ENCODE assay signal across 22 mouse cellular contexts in genomic region chr4:114937459-114938047, GRCm38 (mm10). TPM values are rescaled to one million over a fixed set of nuclear protein-coding genes. Genes with fewer than 3 reads are reported as not detected.
DNase-seq lines count a peak whose midpoint lies in the region; ATAC-seq and TF ChIP-seq lines count a peak whose summit lies in the region.
"Had no signal": no experiment of that assay in that cellular context is flagged by ENCODE, and none has a peak within 500 bp of the region (broad histone marks: within the 10 kb centered on the region; RNA-seq: fewer than 3 reads in every experiment).

No protein-coding gene starts in this region.

- H3K9ac ChIP-seq in midbrain, embryonic 13.5 days (replicated peaks) = no peak overlapping the region
- H3K9ac ChIP-seq in midbrain, embryonic 15.5 days = no peak overlapping the region
- H3K9ac ChIP-seq in liver, postnatal 0 days (replicated peaks) = no peak overlapping the region
- H3K9ac ChIP-seq: neural tube, embryonic 13.5 days had no signal

- peaks cover 5% of the 10 kb centered on the region; the same call in 1 of the 2 replicates for H3K27me3 ChIP-seq in midbrain, embryonic 13.5 days
- H3K27me3 ChIP-seq in midbrain, embryonic 15.5 days (replicated peaks) = 0 out of 2 replicates have a peak, but pooled peaks cover 3% of the 10 kb centered on the region
- H3K27me3 ChIP-seq in liver, postnatal 0 days (ENCODE audit: insufficient read depth, low read length) = no peaks in the 10 kb centered on the region

- no peaks in the 10 kb centered on the region for H3K9me3 ChIP-seq in midbrain, embryonic 13.5 days
- no peaks in the 10 kb centered on the region for H3K9me3 ChIP-seq in midbrain, embryonic 15.5 days
- H3K9me3 ChIP-seq in liver, postnatal 0 days (ENCODE audit: low read length) = no peaks in the 10 kb centered on the region
- H3K9me3 ChIP-seq: neural tube, embryonic 13.5 days had no signal

- peak; percentile 40 to 51 for DNase-seq in adrenal gland, adult (ENCODE audit: inconsistent age in 2 of 2, low spot score in 1 of 2)
- no peak for DNase-seq in adrenal gland, adult 18-20 months (ENCODE audit: low spot score in 2 of 2)
- DNase-seq in heart, adult 11 months = peak; percentile 96
- no peak for DNase-seq in heart, postnatal 14 days
- no peak for DNase-seq in liver, postnatal 0 days
- no peak for DNase-seq in lung, postnatal 25 days (ENCODE audit: low spot score)
- DNase-seq: cerebellum, adult 11 months; cerebellum, postnatal 36 days; spleen, adult 18-20 months; thymus, postnatal 14 days had no signal

- intact Hi-C loops in heart, postnatal 14 days (cut with DNase I) = no loop called here

- no peak for TF ChIP-seq EP300 in liver, postnatal 0 days (IDR thresholded peaks at IDR 0.05; ENCODE audit: low read depth)

- no peak for TF ChIP-seq CTCF in liver, postnatal 0 days (IDR thresholded peaks at IDR 0.05; ENCODE audit: low read depth)

- H3K4me2 ChIP-seq in midbrain, embryonic 13.5 days (replicated peaks) = no peak overlapping the region
- no peak overlapping the region for H3K4me2 ChIP-seq in midbrain, embryonic 15.5 days
- H3K4me2 ChIP-seq in liver, postnatal 0 days (ENCODE audit: low read depth, low read length) = no peak overlapping the region
- H3K4me2 ChIP-seq: neural tube, embryonic 13.5 days had no signal

- WGBS in midbrain, embryonic 13.5 days = 62% methylated on average over 4 of the region's 4 CpGs
- WGBS in midbrain, embryonic 15.5 days = 52% methylated on average over 4 of the region's 4 CpGs
- 60% methylated on average over 4 of the region's 4 CpGs for WGBS in liver, postnatal 0 days (ENCODE audit: insufficient replicate concordance)

- peaks cover 3% of the 10 kb centered on the region; the same call in 1 of the 2 replicates for H3K4me1 ChIP-seq in midbrain, embryonic 13.5 days (replicated peaks)
- H3K4me1 ChIP-seq in midbrain, embryonic 15.5 days = no peaks in the 10 kb centered on the region
- H3K4me1 ChIP-seq in liver, postnatal 0 days (ENCODE audit: insufficient read depth) = no peaks in the 10 kb centered on the region

- no peaks in the 10 kb centered on the region for H3K36me3 ChIP-seq in midbrain, embryonic 13.5 days
- no peaks in the 10 kb centered on the region for H3K36me3 ChIP-seq in midbrain, embryonic 15.5 days (replicated peaks)
- H3K36me3 ChIP-seq in liver, postnatal 0 days (replicated peaks; ENCODE audit: insufficient read depth, low read length) = no peaks in the 10 kb centered on the region
- H3K36me3 ChIP-seq: neural tube, embryonic 13.5 days had no signal

- H3K4me3 ChIP-seq in midbrain, embryonic 13.5 days (replicated peaks) = no peak overlapping the region
- H3K4me3 ChIP-seq in midbrain, embryonic 15.5 days = no peak overlapping the region
- H3K4me3 ChIP-seq in liver, postnatal 0 days (ENCODE audit: low read depth, low read length) = no peak overlapping the region
- H3K4me3 ChIP-seq: layer of hippocampus, adult 2 months; neural tube, embryonic 13.5 days had no signal

- 0 out of 2 replicates have a peak, but pooled peaks have one; percentile 30 for ATAC-seq in midbrain, embryonic 13.5 days
- ATAC-seq in midbrain, embryonic 15.5 days (replicated peaks) = no peak
- no peak for ATAC-seq in liver, postnatal 0 days
- ATAC-seq: lung, postnatal 0 days; midbrain, embryonic 16.5 days had no signal

- H3K27ac ChIP-seq in midbrain, embryonic 13.5 days = no peak overlapping the region
- H3K27ac ChIP-seq in midbrain, embryonic 15.5 days = no peak overlapping the region
- no peak overlapping the region for H3K27ac ChIP-seq in liver, postnatal 0 days (ENCODE audit: low read depth)
- H3K27ac ChIP-seq: layer of hippocampus, adult 2 months; neural tube, embryonic 13.5 days had no signal

RNA-seq across cellular contexts. Expression of gene Foxe3, which starts 11.7 kb away (rescaled TPM):
- not detected for total RNA-seq in adrenal gland, adult 18-20 months (2021)
- total RNA-seq in heart, postnatal 14 days (2021) = not detected
- not detected in 2 replicates for polyA plus RNA-seq in midbrain, embryonic 13.5 days (2015; fragmentation: Nextera tagmentation; extraction: Ambion mirVana)
- polyA plus RNA-seq in midbrain, embryonic 15.5 days (2015; fragmentation: Nextera tagmentation; extraction: Ambion mirVana) = 0.27 and 0.34 TPM in 2 replicates
- not detected in 2 replicates for polyA plus RNA-seq in liver, postnatal 0 days (2015; fragmentation: Nextera tagmentation; extraction: Ambion mirVana)
- total RNA-seq: adrenal gland, postnatal 4 days; heart, postnatal 36 days; layer of hippocampus, adult 2 months; left cerebral cortex, adult 8-10 months; liver, adult 2 months had no signal
- polyA plus RNA-seq: kidney, embryonic 14.5 days; liver, adult 2 months; lung, postnatal 0 days; midbrain, embryonic 16.5 days; neural tube, embryonic 13.5 days; stomach, embryonic 16.5 days had no signal

RNA-seq across cellular contexts. Expression of gene Foxd2, which starts 28.9 kb away (rescaled TPM):
- 1 to 10 TPM; 2.3 to 3.0 TPM for total RNA-seq in adrenal gland, adult 18-20 months (2021)
- total RNA-seq in heart, postnatal 14 days (2021) = under 1 TPM; 0.38 to 0.39 TPM
- polyA plus RNA-seq in midbrain, embryonic 13.5 days (2015; fragmentation: Nextera tagmentation; extraction: Ambion mirVana) = 0.41 and 0.50 TPM in 2 replicates
- 0.46 and 0.88 TPM in 2 replicates for polyA plus RNA-seq in midbrain, embryonic 15.5 days (2015; fragmentation: Nextera tagmentation; extraction: Ambion mirVana)
- polyA plus RNA-seq in liver, postnatal 0 days (2015; fragmentation: Nextera tagmentation; extraction: Ambion mirVana) = not detected in 2 replicates
- polyA plus RNA-seq: stomach, embryonic 16.5 days had no signal

RNA-seq across cellular contexts. Expression of gene Cmpk1, which starts 49.5 kb away (rescaled TPM):
- 100 to 1,000 TPM; 110 to 127 TPM for total RNA-seq in adrenal gland, adult 18-20 months (2021)
- 10 to 100 TPM; 43.7 to 46.9 TPM for total RNA-seq in heart, postnatal 14 days (2021)
- 163 TPM in 2 replicates for polyA plus RNA-seq in midbrain, embryonic 13.5 days (2015; fragmentation: Nextera tagmentation; extraction: Ambion mirVana)
- 166 and 187 TPM in 2 replicates for polyA plus RNA-seq in midbrain, embryonic 15.5 days (2015; fragmentation: Nextera tagmentation; extraction: Ambion mirVana)
- 59.9 and 67.8 TPM in 2 replicates for polyA plus RNA-seq in liver, postnatal 0 days (2015; fragmentation: Nextera tagmentation; extraction: Ambion mirVana)

Comparison
In these comparisons a context has a peak if more than half of its experiments do, and no peak if none do; other contexts are left out.
1. DNase-seq: peak in adrenal gland, adult (2 of 2) and heart, adult 11 months (single experiment); none in adrenal gland, adult 18-20 months (0 of 2), heart, postnatal 14 days (0 of 2), liver, postnatal 0 days (single experiment) and lung, postnatal 25 days (single experiment).